Mouse (Mus musculus): ENCODE measurements around the gene Ctsk.

GRCm38 (mm10) chr3:95511611-95512180, 12.6 kb downstream of the Ctsk start:
- TF ChIP-seq POLR2A (IDR thresholded peaks at IDR 0.05; ENCODE audit: insufficient read depth, low read depth, low read length) (no peak), CTCF (IDR thresholded peaks at IDR 0.05; ENCODE audit: insufficient read depth, low read depth, low read length) (no peak)
